Mouse (Mus musculus) brain, embryonic 14.5 days (tissue): ENCODE results near the gene Zfp362.

Experiments
- CTCF ChIP-seq: fragments of 200-500 bp; IDR thresholded peaks from 2 replicates; pipeline ENCODE4 v1.5.1; 2012; ENCODE audit warnings: inconsistent platforms, mild to moderate bottlenecking, moderate library complexity, borderline replicate concordance; ENCODE audit not compliant: insufficient read depth, insufficient read length; ENCODE audit errors: extremely low read depth
- POLR2A ChIP-seq: fragments of 200-500 bp; IDR thresholded peaks from 2 replicates; pipeline ENCODE4 v1.6.1; 2012; ENCODE audit warnings: mild to moderate bottlenecking, inconsistent platforms, borderline replicate concordance; ENCODE audit not compliant: poor library complexity, insufficient read depth, insufficient read length, severe bottlenecking; ENCODE audit errors: extremely low read depth

- no peak for TF ChIP-seq CTCF
- no peak for TF ChIP-seq POLR2A
Observed at GRCm38 (mm10) chr4:128793710-128794109, 12.1 kb downstream of the Zfp362 start.
